Mouse (Mus musculus): Measurements from ENCODE around the gene Duoxa2. TPM values are rescaled to one million over a fixed set of nuclear protein-coding genes. Genes with fewer than 3 reads are reported as not detected.
"Not testable (repeated sequence)": the region's sequence is repeated elsewhere in the genome, so short reads cannot be mapped to it uniquely, and the experiment has no call there.

Duoxa2 gene
- total and polyA plus RNA-seq, 2 experiments from 2014 or later: 0.37 to 0.73 TPM

- H3K4me3 ChIP-seq (ENCODE audit: low read length): no peak overlapping the region
- no peak for TF ChIP-seq CTCF (IDR thresholded peaks at IDR 0.05; ENCODE audit: low read depth)
- ATAC-seq: no peak
- no peaks in the 10 kb centered on the region for H3K36me3 ChIP-seq (ENCODE audit: insufficient read depth, low read length)
- no peak overlapping the region for H3K9ac ChIP-seq (replicated peaks; ENCODE audit: low read length)
- H3K4me1 ChIP-seq (ENCODE audit: insufficient read depth, low read length): no peaks in the 10 kb centered on the region
- WGBS: 59% methylated on average over 3 of the region's 3 CpGs
- DNase-seq (ENCODE audit: low spot score): no peak
- H3K9me3 ChIP-seq (ENCODE audit: low read length): no peaks in the 10 kb centered on the region
- no peak overlapping the region for H3K27ac ChIP-seq
- no peak overlapping the region for H3K4me2 ChIP-seq (ENCODE audit: low read depth, low read length)
- H3K27me3 ChIP-seq (ENCODE audit: insufficient read depth, low read length): no peaks in the 10 kb centered on the region
Observed at GRCm38 (mm10) chr2:122323960-122324359, 25.3 kb downstream of the Duoxa2 start.

DNA sequence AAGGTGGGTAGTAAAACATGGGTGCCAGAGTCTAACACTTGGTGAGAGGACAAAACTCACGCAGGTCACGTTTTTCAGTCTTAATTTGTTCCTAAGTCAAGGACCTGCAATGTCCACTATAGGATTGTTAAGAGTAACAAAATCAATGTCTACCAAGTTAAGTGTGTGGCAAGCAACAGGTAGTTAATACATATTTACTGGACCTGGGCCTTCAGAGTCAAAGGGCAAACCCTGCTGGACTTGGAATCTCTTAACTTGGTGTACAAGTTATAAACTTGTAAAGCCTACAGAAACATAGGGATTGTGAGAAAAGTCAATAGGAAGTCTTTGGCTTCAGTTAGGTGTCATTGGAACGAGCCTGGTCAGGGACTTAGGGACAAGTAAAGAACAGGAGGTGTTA, 25.9 kb downstream of the Duoxa2 start:
- no peak overlapping the region for H3K4me2 ChIP-seq (ENCODE audit: low read depth, low read length)
- no peak overlapping the region for H3K9ac ChIP-seq (replicated peaks; ENCODE audit: low read length)
- ATAC-seq: no peak
- H3K4me3 ChIP-seq (ENCODE audit: low read length): no peak overlapping the region
- no peaks in the 10 kb centered on the region for H3K4me1 ChIP-seq (ENCODE audit: insufficient read depth, low read length)
- no peaks in the 10 kb centered on the region for H3K36me3 ChIP-seq (ENCODE audit: insufficient read depth, low read length)
- H3K9me3 ChIP-seq (ENCODE audit: low read length): no peaks in the 10 kb centered on the region
- TF ChIP-seq CTCF (IDR thresholded peaks at IDR 0.05; ENCODE audit: low read depth): no peak
- WGBS: 78% methylated on average over 3 of the region's 3 CpGs
- H3K27ac ChIP-seq: no peak overlapping the region
- no peak for DNase-seq (ENCODE audit: low spot score)
- H3K27me3 ChIP-seq (ENCODE audit: insufficient read depth, low read length): no peaks in the 10 kb centered on the region

- H3K27ac ChIP-seq: no peak overlapping the region
- WGBS: 80% methylated on average over 2 of the region's 2 CpGs
Observed at GRCm38 (mm10) chr2:122325361-122325760, 26.7 kb downstream of the Duoxa2 start.

GRCm38 (mm10) chr2:122327986-122328385, 29.3 kb downstream of the Duoxa2 start:
- no peak for TF ChIP-seq CTCF (IDR thresholded peaks at IDR 0.05; ENCODE audit: low read depth)
- Histone ChIP-seq H3K27me3 (ENCODE audit: insufficient read depth, low read length) (no peaks in the 10 kb centered on the region), H3K4me1 (ENCODE audit: insufficient read depth, low read length) (no peaks in the 10 kb centered on the region), H3K27ac (no peak overlapping the region), H3K4me2 (ENCODE audit: low read depth, low read length) (no peak overlapping the region), H3K4me3 (ENCODE audit: low read length) (no peak overlapping the region), H3K36me3 (ENCODE audit: insufficient read depth, low read length) (no peaks in the 10 kb centered on the region), H3K9ac (replicated peaks; ENCODE audit: low read length) (no peak overlapping the region), H3K9me3 (ENCODE audit: low read length) (no peaks in the 10 kb centered on the region)
- ATAC-seq: no peak
- no peak for DNase-seq (ENCODE audit: low spot score)
- WGBS: 78% methylated on average over 3 of the region's 3 CpGs

More at GRCm38 (mm10) chr2:122325361-122325760, 26.7 kb downstream of the Duoxa2 start:
- Histone ChIP-seq H3K4me1 (ENCODE audit: insufficient read depth, low read length) (no peaks in the 10 kb centered on the region), H3K9me3 (ENCODE audit: low read length) (no peaks in the 10 kb centered on the region), H3K36me3 (ENCODE audit: insufficient read depth, low read length) (no peaks in the 10 kb centered on the region), H3K4me3 (ENCODE audit: low read length) (no peak overlapping the region), H3K27me3 (ENCODE audit: insufficient read depth, low read length) (no peaks in the 10 kb centered on the region), H3K4me2 (ENCODE audit: low read depth, low read length) (no peak overlapping the region), H3K9ac (replicated peaks; ENCODE audit: low read length) (no peak overlapping the region)
- DNase-seq (ENCODE audit: low spot score) (no peak), ATAC-seq (no peak)
- TF ChIP-seq CTCF (IDR thresholded peaks at IDR 0.05; ENCODE audit: low read depth): no peak

GRCm38 (mm10) chr2:122330317-122330716, 31.6 kb downstream of the Duoxa2 start:
- H3K27me3 ChIP-seq (ENCODE audit: insufficient read depth, low read length); H3K4me2 ChIP-seq (ENCODE audit: low read depth, low read length); H3K9ac ChIP-seq (replicated peaks; ENCODE audit: low read length); H3K4me1 ChIP-seq (ENCODE audit: insufficient read depth, low read length); H3K4me3 ChIP-seq (ENCODE audit: low read length); H3K9me3 ChIP-seq (ENCODE audit: low read length); ATAC-seq; DNase-seq (ENCODE audit: low spot score); H3K27ac ChIP-seq; H3K36me3 ChIP-seq (ENCODE audit: insufficient read depth, low read length): not testable (repeated sequence)
- WGBS: 86% methylated on average over 4 of the region's 6 CpGs

DNA sequence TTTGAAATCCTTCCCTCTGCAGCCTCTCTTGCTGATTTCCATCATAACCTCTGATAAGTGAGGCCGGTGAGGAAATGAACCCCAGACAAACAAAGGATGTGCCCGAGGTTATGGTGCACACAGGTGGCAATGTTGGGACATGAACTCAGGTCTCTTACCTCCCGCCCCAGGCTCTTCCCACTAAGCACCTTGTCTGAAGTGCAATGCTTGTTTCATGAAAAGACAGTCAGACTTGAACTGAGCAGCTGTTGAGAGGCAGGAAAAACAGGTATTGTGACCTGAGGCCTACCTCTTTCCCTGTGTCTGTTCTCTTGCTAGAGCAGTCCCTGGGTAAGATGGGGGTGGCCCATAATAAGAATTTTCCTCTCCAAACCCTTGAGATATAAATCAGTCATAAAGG, 33.5 kb downstream of the Duoxa2 start:
- Histone ChIP-seq H3K27ac (no peak overlapping the region), H3K4me2 (ENCODE audit: low read depth, low read length) (no peak overlapping the region), H3K36me3 (ENCODE audit: insufficient read depth, low read length) (no peaks in the 10 kb centered on the region), H3K4me1 (ENCODE audit: insufficient read depth, low read length) (no peaks in the 10 kb centered on the region), H3K4me3 (ENCODE audit: low read length) (no peak overlapping the region), H3K9ac (replicated peaks; ENCODE audit: low read length) (no peak overlapping the region), H3K27me3 (ENCODE audit: insufficient read depth, low read length) (no peaks in the 10 kb centered on the region), H3K9me3 (ENCODE audit: low read length) (no peaks in the 10 kb centered on the region)
- no peak for TF ChIP-seq CTCF (IDR thresholded peaks at IDR 0.05; ENCODE audit: low read depth)
- WGBS: 86% methylated on average over 3 of the region's 3 CpGs
- ATAC-seq (no peak), DNase-seq (ENCODE audit: low spot score) (no peak)

DNA sequence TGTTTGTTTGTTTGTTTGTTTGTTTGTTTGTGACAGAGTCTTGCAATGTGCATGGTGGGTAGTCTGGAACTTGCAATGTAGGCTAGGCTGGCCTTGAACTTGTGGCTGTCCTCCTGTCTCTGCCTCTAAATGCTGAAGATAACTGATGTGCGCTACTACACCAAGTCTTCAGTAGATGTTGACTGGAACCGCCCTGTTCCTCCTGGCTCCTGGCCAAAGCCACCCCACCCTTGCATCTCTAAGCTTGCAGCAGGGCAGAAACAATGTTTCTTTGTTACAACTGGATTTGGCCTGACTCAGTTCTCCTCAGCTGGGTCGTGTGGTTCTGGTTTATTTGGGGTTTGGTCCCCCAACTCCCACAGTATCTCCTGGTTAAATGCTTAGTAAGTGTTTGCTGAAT, 35.5 kb downstream of the Duoxa2 start:
- H3K4me1 ChIP-seq (ENCODE audit: insufficient read depth, low read length): no peaks in the 10 kb centered on the region
- DNase-seq (ENCODE audit: low spot score) (no peak), ATAC-seq (no peak)
- H3K4me3 ChIP-seq (ENCODE audit: low read length): no peak overlapping the region
- no peak overlapping the region for H3K4me2 ChIP-seq (ENCODE audit: low read depth, low read length)
- no peaks in the 10 kb centered on the region for H3K27me3 ChIP-seq (ENCODE audit: insufficient read depth, low read length)
- no peak overlapping the region for H3K27ac ChIP-seq
- TF ChIP-seq CTCF (IDR thresholded peaks at IDR 0.05; ENCODE audit: low read depth): no peak
- no peak overlapping the region for H3K9ac ChIP-seq (replicated peaks; ENCODE audit: low read length)
- H3K9me3 ChIP-seq (ENCODE audit: low read length): no peaks in the 10 kb centered on the region
- WGBS: 43% methylated on average over 3 of the region's 3 CpGs
- H3K36me3 ChIP-seq (ENCODE audit: insufficient read depth, low read length): no peaks in the 10 kb centered on the region

All from hindbrain, postnatal 0 days (tissue).